ENCODE assay signal across 16 mouse cellular contexts in the genomic region with DNA sequence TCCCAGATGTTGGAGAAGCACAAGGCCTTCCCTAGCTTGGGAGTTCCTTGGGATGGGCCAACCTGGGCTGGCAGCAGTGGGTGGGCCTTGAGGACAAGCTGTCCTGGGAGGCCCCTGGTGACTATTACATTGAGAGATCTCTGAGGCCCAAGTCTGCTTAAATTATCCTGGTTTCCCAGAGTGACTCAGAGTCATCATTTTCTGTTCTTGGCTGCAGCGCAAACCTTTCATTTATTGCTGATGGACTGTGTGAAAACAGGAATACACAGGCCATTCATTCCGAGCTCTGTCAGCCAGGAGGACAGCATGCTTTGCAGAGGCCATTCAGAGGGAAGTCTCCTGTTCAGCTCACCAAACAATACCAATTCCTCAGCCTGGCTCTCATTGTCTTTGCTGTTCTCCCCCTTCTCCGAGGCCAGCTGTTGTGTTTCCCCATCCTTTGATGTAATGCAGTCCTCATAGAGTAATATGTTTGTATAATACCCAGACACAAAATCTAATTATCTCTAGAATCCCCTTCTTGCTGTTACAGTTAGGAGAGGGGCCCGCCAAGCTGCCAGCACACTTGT.
DNase-seq lines count a peak whose midpoint lies in the region; ATAC-seq lines count a peak whose summit lies in the region.
"Had no signal": no experiment of that assay in that cellular context is flagged by ENCODE, and none has a peak within 500 bp of the region (broad histone marks: within the 10 kb centered on the region; RNA-seq: fewer than 3 reads in every experiment).

No protein-coding gene starts in this region.

- H3K9ac ChIP-seq in embryonic facial prominence, embryonic 14.5 days (ENCODE audit: low read depth, low read length): no peak overlapping the region
- H3K9ac ChIP-seq: hindbrain, embryonic 14.5 days; liver, embryonic 15.5 days had no signal

- H3K27me3 ChIP-seq in embryonic facial prominence, embryonic 14.5 days (replicated peaks; ENCODE audit: control insufficient read depth, insufficient read depth, low read length): no peaks in the 10 kb centered on the region
- no peaks in the 10 kb centered on the region for H3K27me3 ChIP-seq in heart, embryonic 10.5 days (ENCODE audit: insufficient read depth, poor library complexity, severe bottlenecking)
- H3K27me3 ChIP-seq: CH12.LX; liver, embryonic 15.5 days had no signal

- DNase-seq in heart, adult 11 months: peak; percentile 90
- no peak for DNase-seq in heart, postnatal 14 days
- DNase-seq in Muller cell, postnatal 12 days (ENCODE audit: inconsistent ontology term): peak; percentile 91
- peak; percentile 57 for DNase-seq in embryonic facial prominence, embryonic 14.5 days (ENCODE audit: low spot score)
- peak; percentile 10 for DNase-seq in lung, postnatal 10 days
- DNase-seq in right cerebral cortex, postnatal 14 days: no peak
- no peak for DNase-seq in B cell, adult 2 months
- no peak for DNase-seq in heart, embryonic 10.5 days (ENCODE audit: low spot score)
- DNase-seq: kidney, postnatal 25 days; midbrain, embryonic 14.5 days; spleen, adult 18-20 months; thymus, postnatal 25 days had no signal

- WGBS in embryonic facial prominence, embryonic 14.5 days: 42% methylated on average over 4 of the region's 4 CpGs
- 81% methylated on average over 4 of the region's 4 CpGs for WGBS in heart, embryonic 10.5 days

- H3K27ac ChIP-seq in embryonic facial prominence, embryonic 14.5 days (replicated peaks; ENCODE audit: low read depth, low read length): peak overlapping the region; percentile 7; the same call in 1 of the 2 replicates
- no peak overlapping the region for H3K27ac ChIP-seq in heart, embryonic 10.5 days
- H3K27ac ChIP-seq: hindbrain, embryonic 14.5 days; liver, embryonic 15.5 days had no signal

- no peak overlapping the region for H3K4me3 ChIP-seq in embryonic facial prominence, embryonic 14.5 days (ENCODE audit: low read depth, low read length)
- no peak overlapping the region for H3K4me3 ChIP-seq in heart, embryonic 10.5 days
- H3K4me3 ChIP-seq: liver, embryonic 15.5 days had no signal

- intact Hi-C loops in heart, postnatal 14 days (cut with DNase I): no loop called here

- no peak overlapping the region for H3K4me2 ChIP-seq in embryonic facial prominence, embryonic 14.5 days (ENCODE audit: low read depth, low read length)
- H3K4me2 ChIP-seq: hindbrain, embryonic 14.5 days; liver, embryonic 15.5 days had no signal

- peaks cover 28% of the 10 kb centered on the region for H3K4me1 ChIP-seq in embryonic facial prominence, embryonic 14.5 days (ENCODE audit: control insufficient read depth, insufficient read depth, low read length)
- H3K4me1 ChIP-seq in heart, embryonic 10.5 days: no peaks in the 10 kb centered on the region
- H3K4me1 ChIP-seq: liver, embryonic 15.5 days had no signal

- H3K9me3 ChIP-seq in embryonic facial prominence, embryonic 14.5 days (ENCODE audit: control insufficient read depth, low read length): no peaks in the 10 kb centered on the region
- no peaks in the 10 kb centered on the region for H3K9me3 ChIP-seq in heart, embryonic 10.5 days
- H3K9me3 ChIP-seq: liver, embryonic 15.5 days had no signal

- peak; percentile 50; the same call in 1 of the 2 replicates for ATAC-seq in embryonic facial prominence, embryonic 14.5 days (ENCODE audit: low read depth)
- ATAC-seq: forebrain, embryonic 16.5 days had no signal

- H3K36me3 ChIP-seq in embryonic facial prominence, embryonic 14.5 days (ENCODE audit: control insufficient read depth, insufficient read depth, low read length): no peaks in the 10 kb centered on the region
- no peaks in the 10 kb centered on the region for H3K36me3 ChIP-seq in heart, embryonic 10.5 days
- H3K36me3 ChIP-seq: liver, embryonic 15.5 days had no signal

Comparison
In these comparisons a context has a peak if more than half of its experiments do, and no peak if none do; other contexts are left out.
1. DNase-seq: peak in heart, adult 11 months (single experiment), Muller cell, postnatal 12 days (single experiment), embryonic facial prominence, embryonic 14.5 days (single experiment) and lung, postnatal 10 days (single experiment); none in heart, postnatal 14 days (0 of 2), right cerebral cortex, postnatal 14 days (single experiment), B cell, adult 2 months (0 of 2) and heart, embryonic 10.5 days (single experiment).